Mouse (Mus musculus) C2C12 (cell line): ENCODE measurements at regions not wholly inside any gene's neighbourhood (a gene's known extent, or its start where the extent isn't known, plus 50 kb on each side); places are given as distances from the start of the nearest gene placed in this dataset.

ENCODE experiments used
- CEBPB ChIP-seq: IDR thresholded peaks from one replicate; pipeline ENCODE4 v1.6.1; 2011; ENCODE audit warnings: low read depth, mild to moderate bottlenecking, control low read depth, moderate library complexity
- CTCF ChIP-seq: IDR thresholded peaks from one replicate; pipeline ENCODE4 v1.5.1; 2011; ENCODE audit not compliant: control insufficient read depth, insufficient read depth, insufficient read length
- FOSL1 ChIP-seq: IDR thresholded peaks from one replicate; pipeline ENCODE4 v1.8.0; 2011; ENCODE audit warnings: mild to moderate bottlenecking, low read length; ENCODE audit not compliant: poor library complexity, insufficient read depth, severe bottlenecking
- MAX ChIP-seq: IDR thresholded peaks from one replicate; pipeline ENCODE4 v1.6.1; 2011; ENCODE audit warnings: mild to moderate bottlenecking, control low read depth
- MYOG ChIP-seq: IDR thresholded peaks from one replicate; pipeline ENCODE4 v1.6.1; 2011; ENCODE audit not compliant: control insufficient read depth, insufficient read length; ENCODE audit errors: extremely low read depth
- USF1 ChIP-seq: IDR thresholded peaks from one replicate; pipeline ENCODE4 v1.6.1; 2011; ENCODE audit warnings: low read depth, mild to moderate bottlenecking, control low read depth, moderate library complexity

DNA sequence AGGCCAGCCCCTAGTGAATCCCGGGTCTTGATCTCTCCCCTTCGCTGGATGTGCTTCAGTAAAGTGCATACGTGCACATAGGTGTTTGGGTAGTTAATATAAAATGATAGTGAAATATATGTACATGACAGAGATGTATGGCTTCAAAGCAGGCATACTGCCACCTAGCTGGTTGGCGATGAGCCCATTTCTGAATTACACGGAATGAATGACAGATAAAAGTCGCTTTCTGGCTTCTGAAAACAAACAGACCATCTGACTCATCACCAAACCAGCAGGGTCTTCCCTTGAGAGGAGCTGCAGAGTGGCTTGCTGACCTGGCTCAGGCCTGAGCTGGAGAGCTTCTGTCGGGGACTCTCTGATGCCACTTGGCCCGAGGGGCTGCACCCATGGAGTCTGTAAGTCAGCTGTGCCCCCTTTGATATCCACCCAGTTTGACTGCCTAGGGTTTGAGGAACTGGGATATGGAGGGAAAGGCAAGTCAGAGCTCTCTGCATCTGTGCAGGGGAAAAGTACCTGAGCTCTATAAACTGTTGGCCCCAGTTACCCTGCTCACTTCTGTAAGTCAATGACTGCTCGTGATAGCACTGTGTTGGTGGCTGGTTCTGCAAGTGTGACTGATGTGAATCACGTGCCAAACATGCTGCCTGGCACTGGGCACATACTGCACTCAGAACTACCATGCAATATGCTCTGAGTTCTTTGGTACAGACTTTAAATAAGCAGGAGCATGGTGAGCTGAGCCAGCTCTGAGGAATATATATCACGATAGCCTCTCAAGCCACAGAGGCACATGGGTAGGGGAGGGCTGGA lies 240.8 kb downstream of the Cxcl12 start:
- TF ChIP-seq CTCF (no peak), USF1 (peak; percentile 41), MYOG (no peak), CEBPB (no peak), MAX (no peak), FOSL1 (no peak)
